Mouse (Mus musculus) ES-E14 (cell line): Measurements from ENCODE around the gene Rsph6a. TPM values are rescaled to one million over a fixed set of nuclear protein-coding genes. Genes with fewer than 3 reads are reported as not detected.

Source experiments
- DNase-seq: peaks from one replicate; pipeline ENCODE4 v3.0.0-alpha.2; 2013; ENCODE audit warnings: low read depth, low spot score
- H3K27ac ChIP-seq: 2 replicates; pipeline ENCODE4 v1.5.1; 2012; ENCODE audit warnings: low read depth, mild to moderate bottlenecking, low read length, moderate library complexity, mixed read lengths; ENCODE audit not compliant: poor library complexity, insufficient read depth, severe bottlenecking
- H3K36me3 ChIP-seq: 2 replicates; pipeline ENCODE4 v1.6.1; 2012; ENCODE audit warnings: mild to moderate bottlenecking, low read length, moderate library complexity, mixed read lengths; ENCODE audit not compliant: control insufficient read depth, poor library complexity, insufficient read depth, severe bottlenecking
- H3K4me1 ChIP-seq, 2 experiments: fragments of 150-350 bp in 1 of 2; sonication (generic) in 1 of 2; 2 replicates each; pipeline ENCODE4 v1.6.1; 2012; ENCODE audit warnings: low read length in 2 of 2, mild to moderate bottlenecking in 1 of 2, mixed read lengths in 1 of 2; ENCODE audit not compliant: control insufficient read depth in 2 of 2, insufficient read depth in 2 of 2, poor library complexity in 1 of 2
- H3K4me3 ChIP-seq, 2 experiments: fragments of 150-350 bp in 1 of 2; sonication (generic) in 1 of 2; 2 replicates each; pipeline ENCODE4 v1.5.1; 2012; ENCODE audit warnings: low read length in 2 of 2, low read depth in 1 of 2, mild to moderate bottlenecking in 1 of 2, mixed read lengths in 1 of 2; ENCODE audit not compliant: insufficient read depth in 1 of 2, poor library complexity in 1 of 2, severe bottlenecking in 1 of 2
- H3K9ac ChIP-seq: 2 replicates; pipeline ENCODE4 v1.6.1; 2012; ENCODE audit warnings: low read depth, mild to moderate bottlenecking, low read length, mixed read lengths; ENCODE audit not compliant: poor library complexity, insufficient read depth, severe bottlenecking
- H3K9me3 ChIP-seq: fragments of 150-350 bp; sonication (generic); 2 replicates; pipeline ENCODE4 v1.6.1; 2012; ENCODE audit warnings: low read depth, mild to moderate bottlenecking, low read length; ENCODE audit not compliant: control insufficient read depth, insufficient read depth
- CHD2 ChIP-seq: IDR thresholded peaks from 2 replicates; pipeline ENCODE4 v1.6.1; 2014; ENCODE audit warnings: mild to moderate bottlenecking, low read depth, low read length, inconsistent platforms
- HCFC1 ChIP-seq: IDR thresholded peaks from 2 replicates; pipeline ENCODE4 v1.6.1; 2012; ENCODE audit warnings: low read length, inconsistent platforms, borderline replicate concordance; ENCODE audit not compliant: insufficient read depth
- MAFK ChIP-seq: IDR thresholded peaks from 2 replicates; pipeline ENCODE4 v1.6.1; 2014; ENCODE audit warnings: mild to moderate bottlenecking, low read depth, low read length, inconsistent platforms; ENCODE audit not compliant: insufficient read depth
- ZC3H11A ChIP-seq: IDR thresholded peaks from 2 replicates; pipeline ENCODE4 v1.6.1; 2012; ENCODE audit warnings: low read depth, mild to moderate bottlenecking, inconsistent platforms, low read length, borderline replicate concordance
- ZNF384 ChIP-seq: IDR thresholded peaks from 2 replicates; pipeline ENCODE4 v1.6.1; 2012; ENCODE audit warnings: low read depth, low read length, inconsistent platforms
- in situ Hi-C, 2 experiments: fragments of 600-800 bp; cut with MboI; formaldehyde crosslinking; loops; one replicate each; pipeline ENCODE4 v1.15.1; 2025; ENCODE audit warnings: low sequenced_read_pairs in 2 of 2, inconsistent platforms in 1 of 2; ENCODE audit not compliant: unreplicated experiment in 2 of 2
- total RNA-seq: library from RNA; depleted of rRNA; stranded (reverse); fragments of 300-350 nt; gene quantifications from 2 replicates; pipeline ENCODE4 v1.2.3, GENCODE M21; 2012

Gene Rsph6a
- total RNA-seq, 1 experiment = 0.94 TPM

GRCm38 (mm10) chr7:19086042-19086441 is 31.6 kb downstream of the Rsph6a start:
- TF ChIP-seq CHD2 = no peak
- no peak for TF ChIP-seq HCFC1
- TF ChIP-seq MAFK = 0 out of 2 replicates have a peak, but pooled peaks have one; percentile 24
- peaks cover 21% of the 10 kb centered on the region for H3K36me3 ChIP-seq
- H3K9ac ChIP-seq = no peak overlapping the region
- H3K4me1 ChIP-seq = peaks cover 1 to 32% of the 10 kb centered on the region in 2 experiments; a peak in 2 of 4 replicates
- H3K9me3 ChIP-seq = no peaks in the 10 kb centered on the region
- in situ Hi-C loops = no loop called here
- no peak overlapping the region for H3K27ac ChIP-seq
- peak overlapping the region in 1 of 2 experiments; percentile 20; a peak in 3 of 4 replicates for H3K4me3 ChIP-seq
- DNase-seq = no peak

GRCm38 (mm10) chr7:19086760-19087159 is 32.3 kb downstream of the Rsph6a start:
- no peak overlapping the region for H3K27ac ChIP-seq
- H3K9me3 ChIP-seq = no peaks in the 10 kb centered on the region
- H3K36me3 ChIP-seq = peaks cover 15% of the 10 kb centered on the region
- no peak for DNase-seq
- no peak overlapping the region for H3K9ac ChIP-seq
- in situ Hi-C loops = no loop called here
- TF ChIP-seq ZNF384 (no peak), ZC3H11A (no peak), CHD2 (no peak), MAFK (no peak), HCFC1 (no peak)
- H3K4me3 ChIP-seq = no peak overlapping the region; a peak in 1 of 4 replicates
- H3K4me1 ChIP-seq = peaks cover 1 to 32% of the 10 kb centered on the region in 2 experiments; a peak in 2 of 4 replicates

DNA sequence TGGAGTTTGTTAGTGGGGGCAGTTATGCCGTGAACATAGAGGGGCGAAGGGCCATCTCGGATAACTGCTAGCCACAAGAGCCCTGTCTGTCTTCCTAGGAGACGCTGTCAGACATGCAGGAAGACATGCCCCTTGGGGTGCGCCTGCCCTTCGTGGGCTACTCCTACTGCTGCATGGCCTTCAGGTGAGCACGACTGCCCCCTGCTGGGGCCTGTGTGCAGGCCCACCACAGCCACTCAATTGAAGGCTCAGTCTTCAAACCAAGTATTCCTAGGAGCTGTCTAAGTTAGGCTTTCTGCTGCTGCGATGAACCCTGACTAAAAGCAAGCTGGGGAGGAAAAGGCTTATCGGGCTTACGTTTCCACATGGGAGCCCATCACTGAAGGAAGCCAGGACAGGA is 34.3 kb downstream of the Rsph6a start:
- H3K9me3 ChIP-seq = no peaks in the 10 kb centered on the region
- TF ChIP-seq HCFC1 (no peak), ZNF384 (no peak), CHD2 (no peak), MAFK (no peak), ZC3H11A (no peak)
- no peak overlapping the region for H3K27ac ChIP-seq
- H3K9ac ChIP-seq = no peak overlapping the region
- no peak overlapping the region for H3K4me3 ChIP-seq
- H3K4me1 ChIP-seq = peaks cover 1 to 35% of the 10 kb centered on the region in 2 experiments; a peak in 2 of 4 replicates
- in situ Hi-C loops = no loop called here
- DNase-seq = peak; percentile 58
- peaks cover 8% of the 10 kb centered on the region; the same call in 1 of the 2 replicates for H3K36me3 ChIP-seq

- H3K4me3 ChIP-seq = peak overlapping the region; percentile 24 to 68; a peak in 2 of 4 replicates
- H3K9ac ChIP-seq = peak overlapping the region; percentile 48; the same call in 1 of the 2 replicates
- TF ChIP-seq ZNF384 (no peak), HCFC1 (no peak), CHD2 (no peak), ZC3H11A (no peak), MAFK (no peak)
- H3K9me3 ChIP-seq = no peaks in the 10 kb centered on the region
- H3K4me1 ChIP-seq = peaks cover 3 to 19% of the 10 kb centered on the region in 2 experiments; a peak in 2 of 4 replicates
- DNase-seq = no peak
- peaks cover 8% of the 10 kb centered on the region; the same call in 1 of the 2 replicates for H3K36me3 ChIP-seq
- no peak overlapping the region for H3K27ac ChIP-seq
- in situ Hi-C loops = no loop called here
These were observed 37.4 kb downstream of the Rsph6a start for GRCm38 (mm10) chr7:19091913-19092312.

DNA sequence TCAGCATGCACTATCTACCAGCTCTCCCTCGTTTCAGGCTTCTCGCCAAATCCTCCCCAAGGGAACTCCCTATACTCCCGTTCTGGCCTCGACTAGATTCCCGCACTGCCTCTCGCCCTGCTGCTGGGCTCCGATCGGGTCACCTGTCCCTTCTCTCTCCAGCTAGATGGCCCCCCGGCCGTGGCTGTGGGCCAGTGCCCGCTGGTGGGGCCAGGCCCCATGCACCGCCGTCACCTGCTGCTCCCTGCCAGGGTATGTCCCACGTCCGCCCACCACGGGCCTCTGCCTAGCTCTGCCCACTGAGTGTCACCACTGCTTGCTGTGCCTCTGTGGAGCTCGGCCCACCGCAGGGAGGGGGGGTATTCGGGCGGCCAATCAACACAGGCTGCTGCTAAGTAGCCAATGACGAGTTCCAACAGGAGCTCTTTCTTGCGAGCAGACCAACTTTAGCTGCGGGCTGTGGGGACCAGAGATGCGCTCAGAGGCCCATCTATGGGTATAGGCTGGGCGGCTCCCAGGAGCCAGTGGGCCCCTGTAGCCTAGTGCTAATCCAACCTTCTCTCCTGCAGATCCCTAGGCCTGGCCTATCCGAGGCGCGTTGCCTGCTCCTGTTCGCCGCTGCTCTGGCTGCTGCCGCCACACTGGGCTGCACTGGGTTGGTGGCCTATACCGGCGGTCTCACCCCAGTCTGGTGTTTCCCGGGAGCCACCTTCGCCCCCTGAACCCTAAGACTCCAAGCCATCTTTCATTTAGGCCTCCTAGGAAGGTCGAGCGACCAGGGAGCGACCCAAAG is 38.1 kb downstream of the Rsph6a start:
- Histone ChIP-seq H3K27ac (no peak overlapping the region), H3K9ac (peak overlapping the region; percentile 48; the same call in 1 of the 2 replicates), H3K36me3 (peaks cover 8% of the 10 kb centered on the region; the same call in 1 of the 2 replicates), H3K4me3 (peak overlapping the region; percentile 33 to 68), H3K4me1 (peaks cover 2 to 14% of the 10 kb centered on the region in 2 experiments; a peak in 2 of 4 replicates), H3K9me3 (no peaks in the 10 kb centered on the region)
- DNase-seq = no peak
- TF ChIP-seq ZNF384 (no peak), ZC3H11A (no peak)
- in situ Hi-C loops = no loop called here
